Mouse (Mus musculus) hindlimb bud, embryonic 11.5 days (tissue): ENCODE data around the gene Supt4a.

ENCODE experiments used
- DNase-seq: peaks from one replicate; pipeline ENCODE4 v3.0.0-alpha.2; 2012; ENCODE audit warnings: low read depth, low spot score; ENCODE audit errors: extremely low spot score

Supt4a gene

GRCm38 (mm10) chr11:87763511-87763987 is 26.2 kb downstream of the Supt4a start:
- no peak for DNase-seq

- DNase-seq, result no peak
Observed at GRCm38 (mm10) chr11:87763988-87764876, 26.9 kb downstream of the Supt4a start.

- DNase-seq, result no peak
Observed at GRCm38 (mm10) chr11:87768745-87769144, 31.4 kb downstream of the Supt4a start.

- no peak for DNase-seq
Observed at GRCm38 (mm10) chr11:87770989-87771388, 33.6 kb downstream of the Supt4a start.

- no peak for DNase-seq
Observed at GRCm38 (mm10) chr11:87772354-87772753, 35.0 kb downstream of the Supt4a start.

GRCm38 (mm10) chr11:87778100-87778765 is 40.9 kb downstream of the Supt4a start:
- DNase-seq, result no peak

- DNase-seq, result no peak
Observed at GRCm38 (mm10) chr11:87778915-87779314, 41.6 kb downstream of the Supt4a start.

- DNase-seq, result no peak
Observed at GRCm38 (mm10) chr11:87779392-87779791, 42.0 kb downstream of the Supt4a start.

- DNase-seq, result no peak
Observed at GRCm38 (mm10) chr11:87780130-87780529, 42.8 kb downstream of the Supt4a start.

- DNase-seq, result no peak
Observed at GRCm38 (mm10) chr11:87790088-87790487, 52.7 kb downstream of the Supt4a start.
